Comparison of ENCODE assay signal across 26 mouse cellular contexts in the genomic region with DNA sequence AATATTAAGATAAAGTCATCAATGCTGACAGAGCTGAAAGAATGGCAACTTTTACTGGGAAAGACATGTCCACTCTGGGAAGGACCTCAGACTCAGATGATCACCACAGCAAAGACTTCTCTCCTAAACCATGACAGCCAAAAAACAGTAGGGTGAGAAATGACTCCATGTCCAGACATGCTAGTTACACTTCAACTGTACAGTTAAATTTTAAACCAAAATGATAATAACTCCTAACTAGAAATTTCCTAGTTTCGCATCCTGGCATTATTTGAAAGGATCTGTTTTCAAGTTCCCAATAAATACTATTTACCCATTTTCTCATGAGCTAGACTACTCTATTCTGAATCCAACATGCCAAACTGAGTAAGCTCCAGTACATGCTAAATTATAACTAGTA. TPM values are rescaled to one million over a fixed set of nuclear protein-coding genes. Genes with fewer than 3 reads are reported as not detected.
A peak's percentile ranks its signal among the peaks of the same experiment; 100 is the strongest.
DNase-seq lines count a peak whose midpoint lies in the region; ATAC-seq and TF ChIP-seq lines count a peak whose summit lies in the region.
"Had no signal": no experiment of that assay in that cellular context is flagged by ENCODE, and none has a peak within 500 bp of the region (broad histone marks: within the 10 kb centered on the region; RNA-seq: fewer than 3 reads in every experiment).

No protein-coding gene starts in this region.

- 93% methylated on average over 1 of the region's 1 CpGs for WGBS in heart, embryonic 13.5 days
- WGBS in liver, embryonic 12.5 days (ENCODE audit: insufficient replicate concordance) = 82% methylated on average over 1 of the region's 1 CpGs
- 58% methylated on average over 1 of the region's 1 CpGs for WGBS in liver, postnatal 0 days (ENCODE audit: insufficient replicate concordance)

- no peaks in the 10 kb centered on the region for H3K27me3 ChIP-seq in heart, embryonic 13.5 days (replicated peaks)
- no peaks in the 10 kb centered on the region for H3K27me3 ChIP-seq in liver, embryonic 12.5 days (replicated peaks)
- no peaks in the 10 kb centered on the region for H3K27me3 ChIP-seq in liver, postnatal 0 days (ENCODE audit: insufficient read depth, low read length)
- H3K27me3 ChIP-seq: CH12.LX; embryonic facial prominence, embryonic 13.5 days; forebrain, embryonic 15.5 days; hindbrain, embryonic 15.5 days; lung, embryonic 15.5 days had no signal

- no peak overlapping the region for H3K4me3 ChIP-seq in heart, embryonic 13.5 days
- H3K4me3 ChIP-seq in left cerebral cortex, adult 2 months = no peak overlapping the region
- H3K4me3 ChIP-seq in liver, embryonic 12.5 days = no peak overlapping the region
- H3K4me3 ChIP-seq in liver, postnatal 0 days (ENCODE audit: low read depth, low read length) = no peak overlapping the region
- H3K4me3 ChIP-seq: embryonic facial prominence, embryonic 13.5 days; forebrain, embryonic 10.5 days; forebrain, embryonic 15.5 days; hindbrain, embryonic 15.5 days; lung, embryonic 15.5 days had no signal

- no peak for TF ChIP-seq CTCF in left cerebral cortex, adult 2 months (IDR thresholded peaks at IDR 0.05)
- TF ChIP-seq CTCF in liver, postnatal 0 days (IDR thresholded peaks at IDR 0.05; ENCODE audit: low read depth) = no peak

- no peak for TF ChIP-seq EP300 in liver, postnatal 0 days (IDR thresholded peaks at IDR 0.05; ENCODE audit: low read depth)

- peak overlapping the region; percentile 19; the same call in 1 of the 2 replicates for H3K4me2 ChIP-seq in heart, embryonic 13.5 days
- peak overlapping the region; percentile 27; the same call in 1 of the 2 replicates for H3K4me2 ChIP-seq in liver, embryonic 12.5 days
- peak overlapping the region; percentile 19; the same call in 1 of the 2 replicates for H3K4me2 ChIP-seq in liver, postnatal 0 days (ENCODE audit: low read depth, low read length)
- H3K4me2 ChIP-seq: embryonic facial prominence, embryonic 13.5 days; forebrain, embryonic 15.5 days; hindbrain, embryonic 15.5 days; lung, embryonic 15.5 days had no signal

- H3K9me3 ChIP-seq in heart, embryonic 13.5 days = no peaks in the 10 kb centered on the region
- no peaks in the 10 kb centered on the region for H3K9me3 ChIP-seq in liver, embryonic 12.5 days (replicated peaks)
- H3K9me3 ChIP-seq in liver, postnatal 0 days (ENCODE audit: low read length) = no peaks in the 10 kb centered on the region
- H3K9me3 ChIP-seq: embryonic facial prominence, embryonic 13.5 days; forebrain, embryonic 10.5 days; forebrain, embryonic 15.5 days; hindbrain, embryonic 15.5 days; lung, embryonic 15.5 days had no signal

- no peak for ATAC-seq in heart, embryonic 13.5 days (ENCODE audit: extremely low read depth, insufficient number of reproducible peaks, low FRiP score, low TSS enrichment)
- ATAC-seq in liver, embryonic 12.5 days = no peak
- no peak for ATAC-seq in liver, postnatal 0 days
- ATAC-seq: activated CD4-positive, CD25-positive, alpha-beta regulatory T cell, adult 4 months; forebrain, embryonic 15.5 days had no signal

- DNase-seq in heart, postnatal 36 days = no peak
- DNase-seq in left cerebral cortex, adult 2 months (ENCODE audit: extremely low spot score in 1 of 2, low spot score in 2 of 2) = no peak
- no peak for DNase-seq in left cerebral cortex, postnatal 14 days (ENCODE audit: low spot score in 2 of 2)
- DNase-seq in liver, postnatal 0 days = no peak
- DNase-seq in retina, embryonic 14.5 days (ENCODE audit: low spot score) = no peak
- DNase-seq in cerebellum, adult 11 months = no peak
- DNase-seq: adrenal gland, adult 2 months; adrenal gland, postnatal 36 days; cerebellum, postnatal 10 days; kidney, adult 11 months; layer of hippocampus, postnatal 36 days; midbrain, embryonic 14.5 days; retina, postnatal 1 day; right cerebral cortex, postnatal 14 days; thymus, postnatal 14 days had no signal

- peaks cover 73% of the 10 kb centered on the region for H3K4me1 ChIP-seq in heart, embryonic 13.5 days
- H3K4me1 ChIP-seq in liver, embryonic 12.5 days = peaks cover 67% of the 10 kb centered on the region
- H3K4me1 ChIP-seq in liver, postnatal 0 days (ENCODE audit: insufficient read depth) = peaks cover 53% of the 10 kb centered on the region

- intact Hi-C loops in heart, postnatal 36 days (cut with DNase I) = loop anchor here (10.0 kb wide), 1 partner anchor 398 kb away; the partner anchor contains the start of gene Trio
- intact Hi-C loops in left cerebral cortex, adult 2 months (cut with DNase I) = no loop called here
- intact Hi-C loops in left cerebral cortex, postnatal 14 days (cut with DNase I) = loop anchor here (5.0 kb wide), 1 partner anchor 1644 kb away; the partner anchor contains the start of gene Zfp622

- no peak overlapping the region for H3K9ac ChIP-seq in heart, embryonic 13.5 days
- no peak overlapping the region for H3K9ac ChIP-seq in liver, embryonic 12.5 days
- no peak overlapping the region for H3K9ac ChIP-seq in liver, postnatal 0 days (replicated peaks)
- H3K9ac ChIP-seq: embryonic facial prominence, embryonic 13.5 days; forebrain, embryonic 15.5 days; hindbrain, embryonic 15.5 days; lung, embryonic 15.5 days had no signal

- H3K36me3 ChIP-seq in heart, embryonic 13.5 days = peaks cover 32% of the 10 kb centered on the region
- H3K36me3 ChIP-seq in liver, embryonic 12.5 days = peaks cover 59% of the 10 kb centered on the region
- H3K36me3 ChIP-seq in liver, postnatal 0 days (replicated peaks; ENCODE audit: insufficient read depth, low read length) = peaks cover 11% of the 10 kb centered on the region

- H3K27ac ChIP-seq in heart, embryonic 13.5 days (replicated peaks) = peak overlapping the region; percentile 43; the same call in 1 of the 2 replicates
- peak overlapping the region; percentile 69; the same call in 1 of the 2 replicates for H3K27ac ChIP-seq in left cerebral cortex, adult 2 months
- 0 out of 2 replicates have a peak overlapping the region, but pooled peaks have one; percentile 4 for H3K27ac ChIP-seq in liver, embryonic 12.5 days
- H3K27ac ChIP-seq in liver, postnatal 0 days (ENCODE audit: low read depth) = peak overlapping the region; percentile 34; the same call in 1 of the 2 replicates
- H3K27ac ChIP-seq: embryonic facial prominence, embryonic 13.5 days; forebrain, embryonic 10.5 days; forebrain, embryonic 15.5 days; hindbrain, embryonic 15.5 days; kidney, postnatal 0 days; liver, embryonic 14.5 days; lung, embryonic 15.5 days had no signal

RNA-seq across cellular contexts. Expression of gene Otulin, which starts 4.2 kb away (rescaled TPM):
- 26.0 and 26.1 TPM in 2 replicates for polyA plus RNA-seq in heart, embryonic 13.5 days (2015; fragmentation: Nextera tagmentation; extraction: Ambion mirVana)
- total RNA-seq in heart, postnatal 36 days (2021) = 10 to 100 TPM; 30.4 to 31.0 TPM
- total RNA-seq in left cerebral cortex, adult 2 months (2021) = 10 to 100 TPM; 18.8 to 21.4 TPM
- 10 to 100 TPM; 20.8 to 23.1 TPM for total RNA-seq in left cerebral cortex, postnatal 14 days (2021)
- 33.1 and 35.0 TPM in 2 replicates for polyA plus RNA-seq in liver, embryonic 12.5 days (2016; fragmentation: Nextera tagmentation; extraction: Ambion mirVana)
- polyA plus RNA-seq in liver, postnatal 0 days (2015; fragmentation: Nextera tagmentation; extraction: Ambion mirVana) = 20.8 and 23.5 TPM in 2 replicates

RNA-seq across cellular contexts. Expression of gene Otulinl, which starts 55.1 kb away (rescaled TPM):
- polyA plus RNA-seq in heart, embryonic 13.5 days (2015; fragmentation: Nextera tagmentation; extraction: Ambion mirVana) = 4.1 and 4.5 TPM in 2 replicates
- total RNA-seq in heart, postnatal 36 days (2021) = 1 to 10 TPM; 2.3 to 4.1 TPM
- total RNA-seq in left cerebral cortex, adult 2 months (2021) = 10 to 100 TPM; 21.1 to 30.0 TPM
- 10 to 100 TPM; 28.8 to 33.1 TPM for total RNA-seq in left cerebral cortex, postnatal 14 days (2021)
- polyA plus RNA-seq in liver, embryonic 12.5 days (2016; fragmentation: Nextera tagmentation; extraction: Ambion mirVana) = 7.6 and 8.7 TPM in 2 replicates
- polyA plus RNA-seq in liver, postnatal 0 days (2015; fragmentation: Nextera tagmentation; extraction: Ambion mirVana) = 12.3 and 13.7 TPM in 2 replicates

Comparison
In these comparisons a context has a peak if more than half of its experiments do, and no peak if none do; other contexts are left out.
1. H3K27ac ChIP-seq: peak in every context shown above with its lines; median percentile 69 in left cerebral cortex, adult 2 months; 43 in heart, embryonic 13.5 days; 34 in liver, postnatal 0 days; 4 in liver, embryonic 12.5 days.
2. RNA of gene Otulinl, which starts 55.1 kb away (total RNA-seq): 28.8 to 33.1 TPM in left cerebral cortex, postnatal 14 days and 21.1 to 30.0 TPM in left cerebral cortex, adult 2 months; 2.3 to 4.1 TPM in heart, postnatal 36 days; every median in the first group is over 4 times any median in the second.
3. Peak in every context shown above with its lines, with median percentiles within 50 percentile points of each other: H3K4me2 ChIP-seq.